Mouse (Mus musculus) heart, postnatal 10 days (tissue): ENCODE data around the gene Vmn2r27. TPM values are rescaled to one million over a fixed set of nuclear protein-coding genes. Genes with fewer than 3 reads are reported as not detected.

ENCODE experiments used
- DNase-seq, 2 experiments: peaks; one replicate each; pipeline ENCODE4 v3.0.0; 2021
- intact Hi-C: fragments of 180-260 bp; cut with DNase I; formaldehyde crosslinking; loops from one replicate; pipeline ENCODE4 v1.15.1; 2025
- total RNA-seq, 2 experiments: library from RNA; stranded (reverse); gene quantifications; 2 replicates each; pipeline ENCODE4 v1.2.3; 2021

Vmn2r27 gene
- not detected for total RNA-seq

DNA sequence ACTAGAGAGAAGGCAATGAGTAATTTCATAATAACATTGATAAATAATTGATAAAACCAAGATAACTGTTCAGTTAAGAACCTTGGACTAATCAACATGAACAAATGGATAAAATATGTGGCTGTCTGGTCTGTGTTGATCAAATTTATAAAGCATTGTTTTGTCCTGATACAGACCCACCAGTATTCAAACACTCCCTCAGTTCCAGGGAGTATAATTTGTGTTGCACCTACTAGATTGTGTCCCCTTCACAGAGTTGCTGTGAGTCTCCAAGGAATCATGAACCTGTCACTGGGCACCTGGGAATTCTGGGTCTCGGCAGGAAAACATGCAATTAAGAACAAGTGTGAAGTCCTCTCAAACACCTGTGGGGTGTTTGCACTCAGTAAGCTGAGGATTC, at the start of gene Vmn2r27:
Vmn2r27 (minus strand) TSS at position 101 of the 400 bp plus-strand sequence.
- intact Hi-C loops: no loop called here
- DNase-seq: no peak

DNA sequence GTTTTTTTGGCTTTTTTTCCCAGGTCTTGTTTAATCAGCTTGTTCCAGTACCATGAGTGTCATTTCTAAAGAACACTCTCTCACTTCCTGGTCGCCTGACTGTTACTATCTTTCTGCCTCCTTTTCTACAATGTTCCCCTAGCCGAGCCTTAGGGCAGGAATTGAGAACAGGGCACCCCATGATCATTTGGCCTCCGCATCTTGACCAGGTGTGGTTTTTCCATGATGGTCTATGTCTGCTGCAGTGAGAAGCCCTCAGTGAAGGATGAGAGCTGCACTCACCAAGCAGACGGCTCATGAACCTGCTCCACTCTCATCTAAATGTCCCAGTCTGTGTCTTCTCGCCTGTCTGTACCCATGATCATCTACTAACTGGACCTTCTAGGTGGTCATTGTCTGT, 46.6 kb upstream of the Vmn2r27 start:
- no peak for DNase-seq
- intact Hi-C loops: no loop called here

DNA sequence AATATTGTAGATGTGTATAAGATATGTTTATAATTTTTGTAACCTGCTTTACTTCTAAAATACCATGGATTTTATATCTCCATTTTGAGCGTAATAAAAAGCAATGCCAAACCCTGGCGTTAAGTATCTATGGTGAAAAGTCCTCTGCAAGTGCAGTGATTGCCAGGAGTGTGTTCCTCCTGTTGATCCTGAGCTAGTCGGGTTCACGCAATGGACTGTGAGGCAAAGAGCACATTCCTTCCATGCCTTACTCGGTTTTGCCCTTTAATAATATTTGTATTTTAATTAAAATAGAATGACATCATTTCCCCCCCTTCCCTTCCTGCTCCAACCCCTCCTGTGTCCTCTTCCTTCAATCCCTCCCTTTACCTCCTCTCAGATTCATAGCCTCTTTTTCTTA, 46.0 kb upstream of the Vmn2r27 start:
- intact Hi-C loops: no loop called here

GRCm38 (mm10) chr6:124273231-124273880, 41.7 kb upstream of the Vmn2r27 start:
- peak; percentile 6 to 21 for DNase-seq
- intact Hi-C loops: no loop called here

More for the DNA sequence above, 46.0 kb upstream of the Vmn2r27 start:
- DNase-seq: no peak

DNA sequence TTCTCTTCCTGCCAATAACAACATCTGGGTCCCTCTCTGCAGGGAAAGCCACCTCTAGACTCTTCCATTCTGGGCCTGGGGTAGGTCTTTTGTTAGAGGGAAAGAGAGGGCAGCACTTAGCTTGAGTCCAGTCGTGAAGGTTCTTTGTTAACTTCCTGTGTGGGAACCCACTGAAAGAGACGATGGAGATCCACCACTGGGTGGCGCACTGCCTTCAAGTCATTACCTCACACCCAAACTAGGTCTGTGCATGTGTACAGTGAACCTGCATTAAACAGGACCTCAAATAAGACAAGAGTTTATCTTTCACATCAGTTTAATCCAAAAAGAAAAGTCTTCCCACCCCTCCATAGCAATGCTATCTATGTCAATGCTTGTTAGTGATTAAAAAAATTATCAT, 31.0 kb upstream of the Vmn2r27 start:
- intact Hi-C loops: loop anchor here (1.0 to 10.0 kb wide), 2 partner anchors 117 to 282 kb away; partner anchors contain the start of gene C1s1
- DNase-seq: peak; percentile 61 to 78

- DNase-seq: peak; percentile 65 to 78
- intact Hi-C loops: loop anchor here (1.0 to 10.0 kb wide), 2 partner anchors 284 to 330 kb away; partner anchors contain the start of gene C1s1
These were observed 28.7 kb upstream of the Vmn2r27 start for GRCm38 (mm10) chr6:124260198-124260931.

DNA sequence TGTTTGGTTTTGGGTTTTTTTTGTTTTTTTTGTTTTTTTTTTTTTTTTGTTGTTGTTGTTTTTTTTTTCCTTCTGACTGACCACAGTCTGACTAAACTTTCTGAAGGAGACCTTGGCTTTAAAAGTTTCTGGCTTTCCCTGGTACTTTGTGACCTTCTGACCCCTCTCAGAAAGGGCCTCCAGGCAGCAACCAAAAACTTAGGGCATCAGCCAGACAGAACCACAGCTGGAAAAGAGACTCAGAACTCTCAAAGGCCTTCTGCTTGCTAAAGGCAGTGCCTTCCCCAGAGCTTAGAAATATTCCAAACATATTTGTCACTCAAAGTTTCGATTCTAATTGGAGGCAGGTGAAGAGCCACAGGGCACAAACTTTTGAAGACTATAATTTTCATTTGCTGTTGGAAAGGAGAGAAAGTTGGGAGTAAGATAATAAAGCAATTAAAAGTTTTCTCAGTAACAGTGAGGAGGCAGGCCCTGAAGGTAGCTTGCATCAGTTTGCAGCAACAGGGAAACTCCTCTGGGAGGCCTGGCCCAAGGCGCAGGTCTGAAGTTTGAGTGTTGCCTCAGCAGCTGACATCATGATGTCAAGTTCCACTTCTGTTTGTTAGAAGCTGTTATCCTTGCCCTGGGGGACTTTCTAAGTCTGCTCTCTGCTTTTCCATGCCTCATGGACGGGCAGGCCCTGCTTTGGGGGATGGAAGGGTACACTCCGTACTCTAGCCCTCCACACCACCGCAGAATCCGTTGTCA, 24.2 kb upstream of the Vmn2r27 start:
- DNase-seq: no peak
- intact Hi-C loops: no loop called here

DNA sequence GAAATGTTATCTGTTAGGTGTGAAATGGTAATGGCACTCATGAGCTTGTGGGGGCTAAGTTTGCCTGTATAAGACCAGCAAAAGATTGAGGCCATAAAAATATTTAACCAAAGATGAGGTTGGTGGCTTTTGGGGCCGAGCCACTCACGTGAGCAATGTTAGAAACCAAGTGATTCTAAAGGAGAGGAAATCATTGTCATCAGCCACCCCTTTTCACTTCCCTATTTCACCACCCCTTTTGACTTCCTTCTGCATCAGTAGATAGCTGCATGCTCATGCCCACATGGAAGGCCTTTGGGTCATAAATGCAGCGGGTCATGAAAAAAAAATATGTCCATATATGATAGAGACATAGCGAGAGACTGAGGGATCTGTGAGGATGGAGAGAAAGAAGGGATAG, 29.5 kb downstream of the Vmn2r27 start:
- intact Hi-C loops: no loop called here
- DNase-seq: no peak

- intact Hi-C loops: no loop called here
- DNase-seq: no peak
These were observed 63.0 kb downstream of the Vmn2r27 start for GRCm38 (mm10) chr6:124168499-124169257.

- intact Hi-C loops: no loop called here
- no peak for DNase-seq
These were observed 65.1 kb downstream of the Vmn2r27 start for GRCm38 (mm10) chr6:124166596-124166995.

GRCm38 (mm10) chr6:124149808-124150207, 81.8 kb downstream of the Vmn2r27 start:
- intact Hi-C loops: no loop called here

More at GRCm38 (mm10) chr6:124149808-124150207, 81.8 kb downstream of the Vmn2r27 start:
- no peak for DNase-seq

Other genes starting within 250 kb of the Vmn2r27 start
- not detected for gene Vmn2r26, start 207.3 kb downstream of the Vmn2r27 start, total RNA-seq
- 1 to 10 TPM; 4.7 to 9.7 TPM for gene Cd163, start 72.8 kb upstream of the Vmn2r27 start, total RNA-seq
- 10 to 100 TPM; 28.3 to 31.9 TPM for gene Pex5, start 183.2 kb upstream of the Vmn2r27 start, total RNA-seq
- 10 to 100 TPM in 1 of 2 experiments, 1 to 10 TPM in 1; 2.0 to 11.3 TPM for gene Clstn3, start 232.9 kb upstream of the Vmn2r27 start, total RNA-seq